Mouse (Mus musculus): ENCODE measurements around the gene Naaladl1.

Gene Naaladl1

GRCm38 (mm10) chr19:6105586-6105985 lies at the start of gene Naaladl1:
Gene Naaladl1 (plus strand): TSS chr19:6105782.
- no peak for DNase-seq (ENCODE audit: low read depth, low spot score)

- DNase-seq (ENCODE audit: low read depth, low spot score) = no peak
These were observed 48.9 kb upstream of the Naaladl1 start for GRCm38 (mm10) chr19:6056696-6057095.

- DNase-seq (ENCODE audit: low read depth, low spot score) = peak; percentile 99
These were observed 48.1 kb upstream of the Naaladl1 start, which contains the start of the genes Mrpl49 and Fau for GRCm38 (mm10) chr19:6057313-6058096. Gene Mrpl49 (minus strand): TSS chr19:6057785. Gene Fau (plus strand): TSS chr19:6057844.

- no peak for DNase-seq (ENCODE audit: low read depth, low spot score)
These were observed 47.1 kb upstream of the Naaladl1 start for GRCm38 (mm10) chr19:6058513-6058912.

- no peak for DNase-seq (ENCODE audit: low read depth, low spot score)
These were observed 46.6 kb upstream of the Naaladl1 start for GRCm38 (mm10) chr19:6058966-6059365.

GRCm38 (mm10) chr19:6061021-6061533 lies 44.5 kb upstream of the Naaladl1 start, which contains the start of gene Znhit2:
Gene Znhit2 (plus strand): TSS chr19:6061192.
- peak; percentile 95 for DNase-seq (ENCODE audit: low read depth, low spot score)

GRCm38 (mm10) chr19:6061641-6062302 lies 43.8 kb upstream of the Naaladl1 start:
- peak; percentile 88 for DNase-seq (ENCODE audit: low read depth, low spot score)

GRCm38 (mm10) chr19:6062418-6062817 lies 43.2 kb upstream of the Naaladl1 start:
- DNase-seq (ENCODE audit: low read depth, low spot score) = no peak

GRCm38 (mm10) chr19:6063081-6063480 lies 42.5 kb upstream of the Naaladl1 start:
- DNase-seq (ENCODE audit: low read depth, low spot score) = no peak

GRCm38 (mm10) chr19:6066571-6066970 lies 39.0 kb upstream of the Naaladl1 start:
- no peak for DNase-seq (ENCODE audit: low read depth, low spot score)

- peak; percentile 92 for DNase-seq (ENCODE audit: low read depth, low spot score)
These were observed 38.4 kb upstream of the Naaladl1 start for GRCm38 (mm10) chr19:6067011-6067723.

GRCm38 (mm10) chr19:6067724-6068415 lies 37.7 kb upstream of the Naaladl1 start, which contains the start of gene Tm7sf2:
Gene Tm7sf2 (minus strand): TSS chr19:6068373.
- DNase-seq (ENCODE audit: low read depth, low spot score) = peak; percentile 96

GRCm38 (mm10) chr19:6068951-6069350 lies 36.6 kb upstream of the Naaladl1 start:
- DNase-seq (ENCODE audit: low read depth, low spot score) = no peak

- no peak for DNase-seq (ENCODE audit: low read depth, low spot score)
These were observed 35.7 kb upstream of the Naaladl1 start for GRCm38 (mm10) chr19:6069851-6070250.

- DNase-seq (ENCODE audit: low read depth, low spot score) = no peak
These were observed 34.9 kb upstream of the Naaladl1 start for GRCm38 (mm10) chr19:6070571-6071250.

- no peak for DNase-seq (ENCODE audit: low read depth, low spot score)
These were observed 34.3 kb upstream of the Naaladl1 start for GRCm38 (mm10) chr19:6071261-6071660.

- peak; percentile 85 for DNase-seq (ENCODE audit: low read depth, low spot score)
These were observed 31.7 kb upstream of the Naaladl1 start for GRCm38 (mm10) chr19:6073889-6074288.

- peak; percentile 97 for DNase-seq (ENCODE audit: low read depth, low spot score)
These were observed 28.8 kb upstream of the Naaladl1 start, which contains the start of gene Vps51 for GRCm38 (mm10) chr19:6076564-6077393. Gene Vps51 (minus strand): TSS chr19:6077231.

GRCm38 (mm10) chr19:6079983-6080480 lies 25.6 kb upstream of the Naaladl1 start, which contains the start of gene Tmem262:
Gene Tmem262 (plus strand): TSS chr19:6080033.
- no peak for DNase-seq (ENCODE audit: low read depth, low spot score)

Measured in A20 (cell line).